Mouse (Mus musculus): ENCODE measurements around the gene Stx5a.

- TF ChIP-seq CTCF (IDR thresholded peaks at IDR 0.05; ENCODE audit: low read depth, low read length) (no peak), POLR2A (IDR thresholded peaks at IDR 0.05; ENCODE audit: extremely low read depth, insufficient read depth, low read length) (peak; percentile 95)
These were observed 33.0 kb downstream of the Stx5a start, which contains the start of gene Tmem179b for GRCm38 (mm10) chr19:8774086-8774835.
